Mouse (Mus musculus): ENCODE data around the gene Plxna4. TPM values are rescaled to one million over a fixed set of nuclear protein-coding genes. Genes with fewer than 3 reads are reported as not detected.

Plxna4 gene
- total RNA-seq, 2 experiments from 2014 or later = 25.4 to 26.9 TPM

DNA sequence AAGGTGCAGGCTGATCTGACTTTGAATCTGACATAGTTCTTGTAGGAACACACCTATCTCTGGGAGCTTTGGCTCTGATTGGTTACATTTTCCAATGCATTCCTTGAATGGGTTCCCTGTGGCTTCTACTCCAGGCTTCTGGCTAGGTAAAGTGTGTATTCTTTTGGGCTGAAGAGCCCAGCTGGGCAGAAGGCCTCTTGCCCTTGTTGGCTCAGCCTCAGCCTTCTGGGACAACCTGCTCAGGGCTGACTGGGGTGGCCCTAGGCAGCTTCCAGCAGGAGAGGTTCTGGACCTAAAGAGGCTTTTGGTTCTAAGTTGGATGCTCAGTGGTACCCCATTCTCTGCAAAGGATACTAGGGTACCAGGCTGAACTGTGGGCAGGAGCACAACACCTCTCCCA lies 386.5 kb downstream of the Plxna4 start:
- intact Hi-C loops (cut with DNase I) = no loop called here

GRCm38 (mm10) chr6:32199616-32200015 lies 388.4 kb downstream of the Plxna4 start:
- peak; percentile 39 to 41 for DNase-seq
- intact Hi-C loops (cut with DNase I) = loop anchor here (10.0 kb wide), 1 partner anchor 395 kb away; no protein-coding TSS in a partner anchor

More for the DNA sequence above, 386.5 kb downstream of the Plxna4 start:
- DNase-seq = no peak

DNA sequence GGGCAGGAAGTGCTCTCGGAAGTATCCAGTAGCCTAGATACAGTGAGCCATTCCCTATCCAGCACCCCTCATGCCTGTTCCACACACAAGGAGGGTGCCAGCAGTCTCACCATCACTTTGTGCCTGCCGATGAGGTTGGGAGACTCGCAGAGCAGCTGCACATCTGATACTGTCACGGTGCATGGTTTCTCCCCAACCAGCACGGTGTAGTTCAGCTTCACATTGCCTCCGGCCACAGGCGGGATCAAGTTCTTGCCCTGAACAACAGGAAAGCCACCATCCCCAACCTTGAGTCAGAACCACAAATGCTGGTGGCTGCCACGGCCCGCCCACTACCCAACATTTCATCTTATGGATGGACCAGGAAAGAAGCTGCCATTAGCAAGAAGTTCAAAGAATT lies 391.1 kb downstream of the Plxna4 start:
- intact Hi-C loops (cut with DNase I) = loop anchor here (10.0 kb wide), 1 partner anchor 398 kb away; no protein-coding TSS in a partner anchor
- DNase-seq = no peak

GRCm38 (mm10) chr6:32193046-32193445 lies 394.9 kb downstream of the Plxna4 start:
- no peak for DNase-seq
- intact Hi-C loops (cut with DNase I) = loop anchor here (10.0 kb wide), 1 partner anchor 402 kb away; no protein-coding TSS in a partner anchor

DNA sequence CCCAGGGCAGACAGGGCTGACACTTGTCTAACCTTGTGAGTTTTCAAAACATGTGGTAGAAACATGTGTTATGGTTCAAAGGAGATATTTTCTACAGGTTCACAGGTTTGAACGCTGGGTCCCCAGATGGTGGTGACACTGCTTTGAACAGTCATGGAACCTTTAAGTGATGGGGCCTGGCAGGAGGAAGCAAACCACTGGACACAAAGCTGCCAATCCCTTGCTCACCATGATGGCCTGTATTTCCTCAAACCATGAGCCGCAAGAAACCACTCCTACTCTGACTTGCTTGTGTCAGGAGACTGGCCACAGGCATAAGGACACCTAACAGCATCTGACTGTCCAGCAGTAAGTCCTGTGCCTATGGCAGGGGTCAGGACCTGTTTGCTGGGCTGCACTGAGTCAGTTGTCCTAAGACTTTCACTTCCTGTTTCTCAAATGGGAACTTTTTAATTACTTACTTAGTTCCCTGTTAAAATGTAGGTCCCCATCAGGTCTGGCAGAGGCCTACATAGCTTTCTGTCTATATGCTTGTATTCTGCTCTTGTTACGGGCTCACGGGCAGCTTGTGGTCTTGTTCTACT lies 403.5 kb downstream of the Plxna4 start:
- DNase-seq = no peak
- intact Hi-C loops (cut with DNase I) = no loop called here

- DNase-seq = no peak
- intact Hi-C loops (cut with DNase I) = no loop called here
Measured at GRCm38 (mm10) chr6:32183651-32184185, 404.3 kb downstream of the Plxna4 start.

DNA sequence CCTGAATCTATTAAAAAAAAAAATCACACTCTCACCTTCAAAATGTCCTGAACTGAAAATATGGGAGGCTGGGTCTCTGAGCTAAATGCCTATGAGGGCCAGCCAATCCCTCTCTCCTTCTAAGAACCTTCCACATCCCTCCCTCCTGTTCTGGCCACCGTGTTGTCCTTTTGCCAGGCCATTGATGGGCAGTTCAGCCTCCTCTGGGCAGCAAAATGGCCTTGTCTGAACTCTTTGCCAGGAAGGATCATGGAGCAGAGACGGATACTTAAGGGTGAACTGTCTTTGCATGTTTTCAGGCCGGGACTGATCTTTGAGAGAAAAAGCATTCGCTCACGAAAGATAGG lies 408.0 kb downstream of the Plxna4 start:
- intact Hi-C loops (cut with DNase I) = no loop called here
- DNase-seq = no peak

DNA sequence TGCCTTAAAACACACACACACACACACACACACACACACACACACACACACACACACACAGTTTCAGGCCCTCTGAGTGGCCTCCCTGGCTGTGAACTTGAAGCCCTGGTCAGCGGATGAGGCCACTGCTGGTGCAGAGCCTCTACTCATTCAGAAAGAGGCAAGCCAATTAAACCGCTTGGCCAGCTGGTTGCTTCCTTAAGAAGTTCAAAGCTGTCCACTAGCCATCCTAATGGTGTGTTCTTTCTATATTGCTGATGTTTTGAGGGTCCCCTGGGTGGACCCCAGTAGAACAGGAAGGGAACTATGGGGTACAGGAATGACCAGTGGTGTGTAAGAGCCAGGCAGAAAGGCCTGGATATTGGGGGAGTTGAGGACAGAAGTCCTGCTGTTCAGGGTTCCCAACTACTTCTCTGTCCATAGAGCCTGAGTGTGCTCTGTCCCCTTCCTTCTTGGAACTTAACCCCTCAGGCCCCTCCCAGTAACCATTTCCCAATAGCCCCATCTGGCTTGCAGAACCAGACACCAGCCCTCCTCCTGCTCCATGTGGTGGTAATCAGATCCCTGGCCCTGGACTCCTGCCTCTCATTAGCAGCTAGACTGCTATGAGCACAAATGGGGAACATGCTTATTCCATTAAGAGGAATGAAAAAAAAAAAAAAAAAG lies 408.5 kb downstream of the Plxna4 start:
- intact Hi-C loops (cut with DNase I) = no loop called here
- DNase-seq = peak in 1 of 2 experiments; percentile 10

- intact Hi-C loops (cut with DNase I) = no loop called here
- DNase-seq = no peak
Measured at GRCm38 (mm10) chr6:32177905-32178304, 410.1 kb downstream of the Plxna4 start.

- intact Hi-C loops (cut with DNase I) = no loop called here
- peak; percentile 18 to 25 for DNase-seq
Measured at GRCm38 (mm10) chr6:32167725-32168124, 420.3 kb downstream of the Plxna4 start.

DNA sequence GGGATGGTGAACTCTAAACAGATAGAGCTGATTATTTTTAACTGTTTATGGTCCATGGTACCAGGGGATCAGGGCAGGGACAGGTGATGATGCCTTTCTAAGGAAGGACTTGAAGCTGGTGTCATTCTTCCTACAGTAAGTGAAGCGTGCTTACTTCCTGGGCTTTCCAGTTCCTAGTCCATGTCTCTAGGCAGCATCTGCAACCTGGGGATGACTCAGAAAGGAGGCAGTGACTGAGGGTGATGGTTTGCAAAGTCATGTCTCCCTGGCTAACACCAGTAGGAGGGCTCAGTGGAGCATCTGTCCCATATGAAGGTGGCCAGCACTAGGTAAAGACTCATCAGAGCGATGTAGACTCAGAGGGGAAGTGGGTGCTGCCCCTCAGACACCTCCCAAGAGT lies 427.6 kb downstream of the Plxna4 start:
- intact Hi-C loops (cut with DNase I) = no loop called here
- no peak for DNase-seq

DNA sequence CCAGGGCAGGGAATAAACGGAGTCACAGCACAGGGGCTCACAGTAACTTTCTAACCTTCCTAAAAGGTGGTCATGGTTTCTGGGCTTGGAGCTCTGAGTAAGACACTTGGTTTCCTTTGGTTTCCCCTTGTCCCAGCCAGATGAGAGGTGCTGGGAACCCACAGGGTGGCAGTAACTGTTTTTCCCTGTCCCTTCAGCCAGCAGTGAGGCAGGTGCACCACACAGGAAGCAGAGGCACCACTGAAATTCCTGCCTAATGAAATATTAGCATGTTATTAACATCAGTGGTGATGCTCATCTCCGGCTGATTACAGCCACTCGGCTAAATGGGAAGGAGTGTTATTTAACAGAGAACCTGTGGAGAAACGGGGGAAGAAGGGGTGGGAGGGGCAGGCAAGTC lies 428.1 kb downstream of the Plxna4 start:
- no peak for DNase-seq
- intact Hi-C loops (cut with DNase I) = no loop called here

- DNase-seq = no peak
- intact Hi-C loops (cut with DNase I) = no loop called here
Measured at GRCm38 (mm10) chr6:32158347-32158746, 429.6 kb downstream of the Plxna4 start.

DNA sequence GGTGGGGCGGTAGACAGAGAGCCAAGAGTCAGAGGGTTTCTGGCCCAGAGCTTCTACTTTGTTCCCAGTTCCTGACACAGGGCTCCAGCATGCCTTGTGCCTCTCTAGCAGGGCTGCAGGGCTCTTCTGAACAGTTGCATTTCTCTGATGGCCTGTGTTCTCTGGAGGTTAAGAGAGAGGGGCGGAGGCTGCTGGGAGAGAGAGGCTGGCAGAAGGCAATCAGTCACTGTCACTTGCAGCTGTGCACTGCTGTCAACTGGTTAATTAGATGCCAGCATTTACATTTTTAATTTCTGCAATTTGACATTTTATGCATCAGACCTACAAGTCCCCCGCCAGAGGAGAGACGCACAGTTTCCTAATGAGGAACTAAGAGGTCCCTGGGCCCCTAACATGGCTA lies 434.8 kb downstream of the Plxna4 start:
- DNase-seq = no peak
- intact Hi-C loops (cut with DNase I) = no loop called here

- intact Hi-C loops (cut with DNase I) = no loop called here
- no peak for DNase-seq
Measured at GRCm38 (mm10) chr6:32150836-32151235, 437.2 kb downstream of the Plxna4 start.

DNA sequence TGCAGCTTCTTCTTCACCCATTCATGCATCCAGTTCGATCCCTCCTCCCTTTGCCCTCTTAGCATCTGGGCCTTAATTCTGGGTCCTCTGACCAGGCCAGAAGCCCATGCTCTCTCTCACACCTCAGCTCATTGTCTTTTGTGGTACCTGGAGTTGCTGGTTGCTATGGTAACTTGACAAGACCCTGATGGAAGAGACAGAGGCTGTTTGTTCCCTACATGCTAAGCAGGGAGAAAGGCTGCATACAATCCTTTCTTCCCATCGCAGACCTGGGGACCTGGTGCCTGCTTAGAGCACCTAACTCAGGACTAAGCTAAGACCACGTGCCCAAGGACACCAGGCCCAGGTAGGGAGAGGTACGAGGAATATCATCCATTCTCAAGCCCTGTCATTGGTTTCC lies 443.2 kb downstream of the Plxna4 start:
- intact Hi-C loops (cut with DNase I) = no loop called here
- DNase-seq = no peak

DNA sequence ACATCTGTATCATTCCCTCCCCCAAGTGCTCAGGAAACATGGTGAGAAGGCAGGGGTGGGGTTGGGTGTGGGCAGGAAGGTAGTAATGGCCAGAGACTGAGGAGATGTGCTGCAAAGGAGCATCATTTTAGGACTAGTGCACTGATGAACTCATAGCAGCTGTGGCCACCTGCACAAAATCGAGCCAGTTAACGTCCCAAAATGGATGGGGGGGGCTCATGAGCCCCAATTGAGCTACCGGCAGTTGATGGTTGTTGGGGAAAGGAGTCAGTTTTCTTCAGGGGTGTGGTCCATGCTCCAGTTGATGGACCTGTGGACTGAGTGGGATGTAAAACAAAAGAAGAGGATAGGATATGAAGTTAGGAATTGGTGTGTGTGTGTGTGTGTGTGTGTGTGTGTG lies 448.5 kb downstream of the Plxna4 start:
- no peak for DNase-seq
- intact Hi-C loops (cut with DNase I) = no loop called here

- intact Hi-C loops (cut with DNase I) = no loop called here
- no peak for DNase-seq
Measured at GRCm38 (mm10) chr6:32126914-32127313, 461.1 kb downstream of the Plxna4 start.

GRCm38 (mm10) chr6:32122584-32123265 lies 465.3 kb downstream of the Plxna4 start:
- DNase-seq = no peak
- intact Hi-C loops (cut with DNase I) = no loop called here

GRCm38 (mm10) chr6:32120931-32121330 lies 467.1 kb downstream of the Plxna4 start:
- DNase-seq = no peak
- intact Hi-C loops (cut with DNase I) = no loop called here

DNA sequence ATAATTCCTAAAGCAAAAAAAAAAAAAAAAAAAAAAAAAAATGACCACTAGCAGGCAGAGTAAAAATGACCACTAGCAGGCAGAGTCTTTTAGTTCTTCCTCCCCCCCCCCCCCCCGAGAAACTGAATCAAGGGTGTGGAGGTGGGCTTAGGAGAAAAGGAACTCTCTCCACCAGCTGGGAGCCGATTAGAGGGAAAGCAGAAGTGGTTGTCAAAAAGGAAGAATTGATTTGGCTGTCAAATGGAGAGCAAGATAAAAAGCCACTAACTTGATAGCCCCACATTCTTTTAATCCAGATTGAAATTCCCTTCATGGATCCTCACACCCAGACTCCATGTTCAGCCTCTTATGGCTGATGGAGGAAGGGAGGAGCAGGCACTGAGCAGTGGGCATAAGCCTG lies 478.8 kb downstream of the Plxna4 start:
- DNase-seq = no peak

More for the DNA sequence above, 478.8 kb downstream of the Plxna4 start:
- intact Hi-C loops (cut with DNase I) = no loop called here

All from heart, postnatal 10 days (tissue).